Mouse (Mus musculus) forebrain, embryonic 14.5 days (tissue): ENCODE results near the gene Apbb1ip. TPM values are rescaled to one million over a fixed set of nuclear protein-coding genes. Genes with fewer than 3 reads are reported as not detected.

Experiments used
- polyA plus RNA-seq: library from polyadenylated mRNA; unstranded; fragments of >200 nt; fragmentation: Nextera tagmentation; extraction: Ambion mirVana; gene quantifications from 2 replicates; pipeline ENCODE4 v1.2.1, GENCODE M21; 2014

Gene Apbb1ip
- polyA plus RNA-seq, 1 experiment from 2014 or later, result 0.66 TPM

Other genes with a start within 250 kb of the Apbb1ip start
- gene Gad2, start 151.9 kb upstream of the Apbb1ip start, polyA plus RNA-seq, result 38.7 and 43.1 TPM in 2 replicates
- 21.4 and 25.1 TPM in 2 replicates for gene Pdss1, start 121.4 kb downstream of the Apbb1ip start, polyA plus RNA-seq